Mouse (Mus musculus): ENCODE measurements around the gene Itpka.

GRCm38 (mm10) chr2:119730735-119731134, 11.4 kb upstream of the Itpka start:
- TF ChIP-seq EP300 (IDR thresholded peaks at IDR 0.05; ENCODE audit: insufficient read depth, low read depth, low read length) (no peak), POLR2A (IDR thresholded peaks at IDR 0.05; ENCODE audit: insufficient read depth, low read length) (no peak), CTCF (IDR thresholded peaks at IDR 0.05; ENCODE audit: low read depth, low read length) (no peak)

Data from ES-Bruce4 (cell line).